Mouse (Mus musculus) CH12.LX (cell line): ENCODE results near the gene Cdc37l1. TPM values are rescaled to one million over a fixed set of nuclear protein-coding genes. Genes with fewer than 3 reads are reported as not detected.

Experiments
- DNase-seq: peaks from one replicate; pipeline ENCODE4 v3.0.0-alpha.2; 2013; ENCODE audit errors: extremely low read depth
- H3K27ac ChIP-seq: 2 replicates; pipeline ENCODE4 v1.5.1; 2012; ENCODE audit warnings: low read depth, mild to moderate bottlenecking, control low read depth, moderate library complexity; ENCODE audit not compliant: insufficient read depth
- H3K27me3 ChIP-seq: replicated peaks from 2 replicates; pipeline ENCODE3; 2012; ENCODE audit warnings: inconsistent platforms
- H3K36me3 ChIP-seq, 2 experiments: replicated peaks in 1 of 2; 2 replicates each; pipeline versions ENCODE3 to v1.6.1; 2012; ENCODE audit warnings: inconsistent platforms in 1 of 2, low read length in 1 of 2, mild to moderate bottlenecking in 1 of 2, mixed read lengths in 1 of 2, moderate library complexity in 1 of 2; ENCODE audit not compliant: control insufficient read depth in 1 of 2, insufficient read depth in 1 of 2
- H3K4me1 ChIP-seq, 2 experiments: 2 replicates each; pipeline ENCODE4 v1.6.1; 2012; ENCODE audit warnings: inconsistent platforms in 1 of 2, moderate library complexity in 1 of 2; ENCODE audit not compliant: insufficient read depth in 2 of 2, control insufficient read depth in 1 of 2
- H3K4me2 ChIP-seq: 2 replicates; pipeline ENCODE4 v1.6.1; 2012; ENCODE audit warnings: low read depth, mild to moderate bottlenecking, control low read depth; ENCODE audit not compliant: poor library complexity, insufficient read depth, severe bottlenecking
- H3K4me3 ChIP-seq, 3 experiments: fragments of 150-350 bp in 1 of 3; sonication (generic) in 1 of 3; replicated peaks in 1 of 3; 2 replicates each; pipeline versions ENCODE3 to v1.5.1; 2011 to 2012; ENCODE audit warnings: low read depth in 2 of 3, low read length in 2 of 3, mild to moderate bottlenecking in 2 of 3, moderate library complexity in 2 of 3, control low read depth in 1 of 3, improper control_type of control experiment in 1 of 3, inconsistent platforms in 1 of 3, mixed read lengths in 1 of 3; ENCODE audit not compliant: poor library complexity in 1 of 3
- H3K79me2 ChIP-seq: replicated peaks from 2 replicates; pipeline ENCODE4 v1.6.1; 2012; ENCODE audit warnings: mild to moderate bottlenecking, moderate library complexity; ENCODE audit not compliant: control insufficient read depth, poor library complexity, insufficient read depth, severe bottlenecking; ENCODE audit errors: extremely low read depth
- H3K9ac ChIP-seq: 2 replicates; pipeline ENCODE4 v1.6.1; 2012; ENCODE audit warnings: low read depth, mild to moderate bottlenecking, control low read depth, moderate library complexity; ENCODE audit not compliant: insufficient read depth
- H3K9me3 ChIP-seq: replicated peaks from 2 replicates; pipeline ENCODE3; 2012; ENCODE audit warnings: low read length, inconsistent platforms, mixed read lengths
- BHLHE40 ChIP-seq: IDR thresholded peaks from 2 replicates; pipeline ENCODE4 v1.6.1; 2011; ENCODE audit warnings: mild to moderate bottlenecking, low read depth, low read length, improper control_type of control experiment
- CTCF ChIP-seq, 2 experiments: IDR thresholded peaks in 1 of 2; conservative IDR thresholded peaks in 1 of 2; 2 replicates each; pipeline ENCODE4 v1.5.1; 2011 to 2012; ENCODE audit warnings: low read depth in 2 of 2, low read length in 2 of 2, improper control_type of control experiment in 1 of 2, inconsistent platforms in 1 of 2, mild to moderate bottlenecking in 1 of 2, moderate library complexity in 1 of 2
- ETS1 ChIP-seq: conservative IDR thresholded peaks from 2 replicates; pipeline ENCODE4 v1.6.1; 2012; ENCODE audit warnings: low read depth, mild to moderate bottlenecking, inconsistent platforms, low read length, improper control_type of control experiment, moderate library complexity
- GABPA ChIP-seq: IDR thresholded peaks from 2 replicates; pipeline ENCODE4 v1.6.1; 2012; ENCODE audit warnings: low read depth, low read length, improper control_type of control experiment, inconsistent platforms; ENCODE audit not compliant: insufficient replicate concordance
- HCFC1 ChIP-seq: IDR thresholded peaks from 2 replicates; pipeline ENCODE4 v1.6.1; 2012; ENCODE audit warnings: low read depth, mild to moderate bottlenecking, inconsistent platforms, low read length, improper control_type of control experiment
- JUN ChIP-seq: IDR thresholded peaks from 2 replicates; pipeline ENCODE4 v1.6.1; 2011; ENCODE audit warnings: low read depth, mild to moderate bottlenecking, low read length, improper control_type of control experiment, moderate library complexity; ENCODE audit not compliant: insufficient read depth
- MAZ ChIP-seq: IDR thresholded peaks from 2 replicates; pipeline ENCODE4 v1.6.1; 2012; ENCODE audit warnings: low read depth, mild to moderate bottlenecking, inconsistent platforms, low read length, improper control_type of control experiment, moderate library complexity
- MEF2A ChIP-seq: IDR thresholded peaks from 2 replicates; pipeline ENCODE4 v1.6.1; 2014; ENCODE audit warnings: low read depth, mild to moderate bottlenecking, inconsistent platforms, low read length, improper control_type of control experiment, borderline replicate concordance
- MXI1 ChIP-seq: IDR thresholded peaks from 2 replicates; pipeline ENCODE4 v1.6.1; 2011; ENCODE audit warnings: mild to moderate bottlenecking, low read depth, low read length, improper control_type of control experiment
- NRF1 ChIP-seq: IDR thresholded peaks from 2 replicates; pipeline ENCODE4 v1.6.1; 2014; ENCODE audit warnings: low read depth, mild to moderate bottlenecking, inconsistent platforms, low read length, improper control_type of control experiment, moderate library complexity
- POLR2A ChIP-seq: IDR thresholded peaks from 2 replicates; pipeline ENCODE4 v1.6.1; 2011; ENCODE audit warnings: low read depth, mild to moderate bottlenecking, improper control_type of control experiment, low read length
- POLR2AphosphoS2 ChIP-seq: IDR thresholded peaks from 2 replicates; pipeline ENCODE4 v1.6.1; 2011; ENCODE audit warnings: low read depth, low read length, improper control_type of control experiment
- RCOR1 ChIP-seq: conservative IDR thresholded peaks from 2 replicates; pipeline ENCODE4 v1.6.1; 2012; ENCODE audit warnings: low read depth, mild to moderate bottlenecking, inconsistent platforms, low read length, improper control_type of control experiment
- SIN3A ChIP-seq: IDR thresholded peaks from 2 replicates; pipeline ENCODE4 v1.6.1; 2012; ENCODE audit warnings: low read length, improper control_type of control experiment, inconsistent platforms
- TCF12 ChIP-seq: IDR thresholded peaks from 2 replicates; pipeline ENCODE4 v1.6.1; 2014; ENCODE audit warnings: low read depth, mild to moderate bottlenecking, inconsistent platforms, low read length, improper control_type of control experiment
- UBTF ChIP-seq: IDR thresholded peaks from 2 replicates; pipeline ENCODE4 v1.6.1; 2012; ENCODE audit warnings: low read depth, mild to moderate bottlenecking, inconsistent platforms, low read length, improper control_type of control experiment, moderate library complexity
- USF2 ChIP-seq: conservative IDR thresholded peaks from 2 replicates; pipeline ENCODE4 v1.6.1; 2011; ENCODE audit warnings: low read depth, low read length, improper control_type of control experiment
- ZNF384 ChIP-seq: IDR thresholded peaks from 2 replicates; pipeline ENCODE4 v1.6.1; 2012; ENCODE audit warnings: low read depth, low read length, improper control_type of control experiment, inconsistent platforms
- dilution Hi-C: fragments of 300-500 bp; cut with MboI; formaldehyde crosslinking; loops from 2 replicates; pipeline ENCODE4 v1.14.3; 2020; ENCODE audit warnings: low sequenced_read_pairs; ENCODE audit not compliant: extremely low pct_unique_long_range_greater_than_20kb, extremely low pct_ligation_motif_present
- in situ Hi-C: fragments of 300-500 bp; cut with MboI; formaldehyde crosslinking; loops from 3 replicates; pipeline ENCODE4 v1.14.3; 2019; ENCODE audit warnings: low sequenced_read_pairs, low pct_ligation_motif_present, low pct_unique_long_range_greater_than_20kb, mixed read lengths
- polyA plus RNA-seq: library from polyadenylated mRNA; unstranded; fragments of >175 nt; gene quantifications from 2 replicates; pipeline ENCODE4 v1.2.1, GENCODE M21; 2012; ENCODE audit warnings: low read depth; ENCODE audit not compliant: insufficient read length
- total RNA-seq, 2 experiments: library from RNA; depleted of rRNA; stranded (reverse); fragments of 300-350 nt in 1 of 2; fragments of >200 nt in 1 of 2; gene quantifications; 2 replicates each; pipeline ENCODE4 v1.2.3; 2012 to 2014

Gene Cdc37l1
- total and polyA plus RNA-seq, 3 experiments, result 14.0 to 26.8 (median 22.9) TPM

DNA sequence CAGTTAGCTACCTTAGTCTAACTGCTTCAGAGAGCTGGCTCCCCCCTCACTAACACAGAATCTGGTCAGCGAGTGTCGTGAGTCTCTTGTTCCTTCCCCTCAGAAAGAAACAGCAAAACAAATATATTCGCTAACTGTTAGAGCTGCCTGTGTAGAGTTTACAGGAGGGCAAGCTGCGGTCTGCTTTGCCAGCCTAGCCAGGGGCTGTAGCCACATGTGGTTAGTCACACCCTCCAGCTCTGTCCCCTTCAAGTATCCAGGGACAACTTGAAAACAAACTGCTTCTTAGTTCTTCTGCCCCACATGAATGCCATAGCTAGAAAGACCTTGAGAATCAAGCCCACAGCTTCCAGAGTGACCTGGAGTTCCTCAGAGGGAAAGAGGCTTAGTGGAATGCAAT lies 48.9 kb upstream of the Cdc37l1 start:
- no peak overlapping the region for H3K27ac ChIP-seq
- H3K27me3 ChIP-seq, result no peaks in the 10 kb centered on the region
- no peaks in the 10 kb centered on the region for H3K9me3 ChIP-seq
- H3K4me1 ChIP-seq, result peaks cover 0 to 2% of the 10 kb centered on the region in 2 experiments; a peak in 1 of 4 replicates
- no peak overlapping the region for H3K9ac ChIP-seq
- no peak overlapping the region for H3K4me2 ChIP-seq
- no peak overlapping the region for H3K4me3 ChIP-seq
- DNase-seq, result no peak
- in situ Hi-C loops, result no loop called here
- TF ChIP-seq BHLHE40, result no peak
- TF ChIP-seq, all 38 proteins: peak for 0
- H3K36me3 ChIP-seq, result no peaks in the 10 kb centered on the region
- dilution Hi-C loops, result no loop called here
- no peaks in the 10 kb centered on the region for H3K79me2 ChIP-seq

DNA sequence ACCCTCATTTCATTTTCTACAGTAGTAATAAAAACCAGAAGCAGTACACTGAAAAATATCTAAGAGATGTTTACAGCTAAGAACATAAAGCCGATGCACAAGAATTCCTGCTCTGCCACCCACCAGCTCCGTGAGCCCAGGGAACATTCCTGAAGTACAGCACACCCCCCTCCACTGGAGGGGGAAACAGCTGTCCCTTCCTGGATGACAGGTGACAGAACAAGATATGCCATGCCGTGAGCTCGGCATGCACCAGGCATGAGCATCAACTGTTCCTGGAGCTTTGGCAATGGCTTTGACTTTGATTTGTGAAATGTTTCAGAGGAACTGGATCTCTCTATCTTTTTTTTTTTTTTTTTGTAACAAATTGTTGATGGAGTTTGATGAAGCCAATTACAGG lies 43.4 kb upstream of the Cdc37l1 start:
- Histone ChIP-seq H3K4me2 (no peak overlapping the region), H3K36me3 (no peaks in the 10 kb centered on the region), H3K9ac (no peak overlapping the region), H3K27me3 (no peaks in the 10 kb centered on the region), H3K9me3 (peaks cover 4% of the 10 kb centered on the region), H3K4me1 (no peaks in the 10 kb centered on the region), H3K4me3 (no peak overlapping the region), H3K79me2 (no peaks in the 10 kb centered on the region), H3K27ac (no peak overlapping the region)
- in situ Hi-C loops, result no loop called here
- no peak for TF ChIP-seq JUN
- no peak for TF ChIP-seq MAZ
- TF ChIP-seq CTCF (conservative IDR thresholded peaks at IDR 0.05 in 1 of 2, IDR thresholded peaks at IDR 0.05 in 1 of 2; ENCODE audit: low read depth in 2 of 2, low read length in 2 of 2), result no peak
- no peak for TF ChIP-seq MEF2A
- TF ChIP-seq POLR2A, result no peak
- no peak for TF ChIP-seq TCF12
- TF ChIP-seq POLR2AphosphoS2, result no peak
- no peak for TF ChIP-seq NRF1
- no peak for TF ChIP-seq RCOR1
- no peak for TF ChIP-seq ZNF384
- TF ChIP-seq MXI1, result no peak
- TF ChIP-seq HCFC1, result no peak
- no peak for TF ChIP-seq SIN3A
- no peak for TF ChIP-seq USF2
- TF ChIP-seq UBTF, result no peak
- no peak for TF ChIP-seq ETS1
- no peak for TF ChIP-seq GABPA
- dilution Hi-C loops, result no loop called here
- no peak for DNase-seq
